Mouse (Mus musculus): ENCODE data around the gene Supt3.

Supt3 gene

GRCm38 (mm10) chr17:45057780-45058179 is 280.8 kb downstream of the Supt3 start:
- DNase-seq (ENCODE audit: low spot score): no peak

- peak; percentile 13 for DNase-seq (ENCODE audit: low spot score)
Measured at GRCm38 (mm10) chr17:45058566-45059363, 281.8 kb downstream of the Supt3 start.

GRCm38 (mm10) chr17:45063776-45064175 is 286.8 kb downstream of the Supt3 start:
- DNase-seq (ENCODE audit: low spot score): no peak

- no peak for DNase-seq (ENCODE audit: low spot score)
Measured at GRCm38 (mm10) chr17:45065465-45065864, 288.5 kb downstream of the Supt3 start.

- DNase-seq (ENCODE audit: low spot score): no peak
Measured at GRCm38 (mm10) chr17:45067441-45067840, 290.5 kb downstream of the Supt3 start.

- DNase-seq (ENCODE audit: low spot score): peak; percentile 43
Measured at GRCm38 (mm10) chr17:45068321-45068720, 291.4 kb downstream of the Supt3 start.

GRCm38 (mm10) chr17:45072495-45073347 is 295.8 kb downstream of the Supt3 start:
- no peak for DNase-seq (ENCODE audit: low spot score)

GRCm38 (mm10) chr17:45073348-45073634 is 296.3 kb downstream of the Supt3 start:
- no peak for DNase-seq (ENCODE audit: low spot score)

GRCm38 (mm10) chr17:45073779-45074178 is 296.8 kb downstream of the Supt3 start:
- DNase-seq (ENCODE audit: low spot score): no peak

GRCm38 (mm10) chr17:45076951-45077350 is 300.0 kb downstream of the Supt3 start:
- DNase-seq (ENCODE audit: low spot score): no peak

- no peak for DNase-seq (ENCODE audit: low spot score)
Measured at GRCm38 (mm10) chr17:45077921-45078640, 301.1 kb downstream of the Supt3 start.

- no peak for DNase-seq (ENCODE audit: low spot score)
Measured at GRCm38 (mm10) chr17:45081521-45081920, 304.6 kb downstream of the Supt3 start.

GRCm38 (mm10) chr17:45081955-45082475 is 305.1 kb downstream of the Supt3 start:
- DNase-seq (ENCODE audit: low spot score): no peak

GRCm38 (mm10) chr17:45086361-45086760 is 309.4 kb downstream of the Supt3 start:
- no peak for DNase-seq (ENCODE audit: low spot score)

- DNase-seq (ENCODE audit: low spot score): peak; percentile 51
Measured at GRCm38 (mm10) chr17:45087022-45087421, 310.1 kb downstream of the Supt3 start.

- DNase-seq (ENCODE audit: low spot score): no peak
Measured at GRCm38 (mm10) chr17:45101064-45101463, 324.1 kb downstream of the Supt3 start.

- DNase-seq (ENCODE audit: low spot score): no peak
Measured at GRCm38 (mm10) chr17:45115386-45115785, 338.4 kb downstream of the Supt3 start.

- no peak for DNase-seq (ENCODE audit: low spot score)
Measured at GRCm38 (mm10) chr17:45118565-45119471, 341.9 kb downstream of the Supt3 start.

GRCm38 (mm10) chr17:45119609-45120201 is 342.8 kb downstream of the Supt3 start:
- DNase-seq (ENCODE audit: low spot score): no peak

GRCm38 (mm10) chr17:45123856-45124255 is 346.9 kb downstream of the Supt3 start:
- no peak for DNase-seq (ENCODE audit: low spot score)

- no peak for DNase-seq (ENCODE audit: low spot score)
Measured at GRCm38 (mm10) chr17:45128611-45129010, 351.7 kb downstream of the Supt3 start.

Data from retina, embryonic 14.5 days (tissue).